Mouse (Mus musculus): ENCODE measurements around the gene AI413582.
A peak's percentile ranks its signal among the peaks of the same experiment; 100 is the strongest.

The AI413582 gene

DNA sequence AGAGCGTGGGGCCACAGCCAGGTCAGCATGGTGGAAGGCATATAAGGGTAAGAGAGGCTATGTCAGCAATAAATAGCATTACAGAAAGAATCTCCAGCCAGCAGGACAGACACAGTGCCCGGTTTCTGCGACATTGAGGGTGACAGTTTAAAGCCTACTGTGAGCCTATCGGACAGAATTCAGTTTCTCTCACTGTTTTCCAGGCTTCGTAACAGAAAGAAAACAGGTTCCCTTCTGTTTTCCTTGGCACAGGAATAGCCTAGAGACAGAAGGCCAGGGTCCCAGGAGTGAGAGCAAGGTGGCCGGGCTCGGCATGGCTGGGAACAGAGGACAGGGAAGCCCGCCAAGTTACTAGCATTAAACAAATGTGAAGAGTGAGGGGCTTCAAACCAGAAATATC, 14.3 kb upstream of the AI413582 start:
- no peak for DNase-seq (ENCODE audit: low spot score)

DNA sequence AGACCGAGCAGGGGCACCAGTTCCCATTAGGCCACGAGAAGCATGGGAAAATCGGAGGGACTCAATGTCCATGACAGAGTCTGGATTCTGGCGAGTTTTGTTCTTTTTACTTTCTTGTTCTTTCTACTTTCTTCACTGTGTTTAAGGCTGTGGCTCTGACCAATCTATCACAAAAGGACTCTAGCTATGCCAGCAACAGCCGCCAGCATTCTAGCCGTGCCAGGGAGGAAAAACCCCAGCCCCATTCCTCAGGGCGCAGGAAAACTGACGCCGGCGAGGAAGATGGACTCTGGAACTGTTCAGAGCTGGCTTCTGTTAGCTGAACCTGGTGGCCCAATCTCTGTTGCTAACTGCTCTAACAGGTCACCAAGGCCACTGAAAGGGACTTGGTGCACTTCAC, 12.9 kb upstream of the AI413582 start:
- DNase-seq (ENCODE audit: low spot score), result no peak

GRCm38 (mm10) chr17:27577468-27577867, 11.9 kb upstream of the AI413582 start:
- DNase-seq (ENCODE audit: low spot score), result no peak

GRCm38 (mm10) chr17:27576056-27576455, 10.5 kb upstream of the AI413582 start:
- no peak for DNase-seq (ENCODE audit: low spot score)

GRCm38 (mm10) chr17:27575116-27575776, 9.7 kb upstream of the AI413582 start:
- DNase-seq (ENCODE audit: low spot score), result no peak

- DNase-seq (ENCODE audit: low spot score), result peak; percentile 35
Measured at GRCm38 (mm10) chr17:27574470-27575115, 9.0 kb upstream of the AI413582 start.

GRCm38 (mm10) chr17:27573772-27574320, 8.3 kb upstream of the AI413582 start:
- DNase-seq (ENCODE audit: low spot score), result no peak

- DNase-seq (ENCODE audit: low spot score), result no peak
Measured at GRCm38 (mm10) chr17:27571315-27571714, 5.8 kb upstream of the AI413582 start.

DNA sequence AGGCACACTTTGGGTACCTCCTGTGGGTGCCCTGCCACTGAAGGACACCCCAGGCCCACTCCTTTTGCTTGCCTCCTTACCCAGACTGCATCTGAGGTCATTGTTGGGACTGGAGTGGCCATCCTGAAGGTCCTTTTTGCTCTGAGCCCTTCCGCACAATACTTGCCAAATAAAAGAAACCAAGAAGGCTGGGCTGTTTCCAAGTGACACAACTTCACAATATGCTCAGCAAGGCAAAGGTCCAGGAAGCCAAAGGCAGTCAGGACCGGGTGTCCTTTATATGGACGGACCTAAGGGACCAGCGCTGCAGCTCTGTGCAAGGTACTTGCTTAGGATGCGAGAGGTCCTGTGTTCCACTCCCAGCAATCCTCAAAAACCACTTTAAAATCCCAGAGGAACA, 2.7 kb upstream of the AI413582 start:
- DNase-seq (ENCODE audit: low spot score), result no peak

DNA sequence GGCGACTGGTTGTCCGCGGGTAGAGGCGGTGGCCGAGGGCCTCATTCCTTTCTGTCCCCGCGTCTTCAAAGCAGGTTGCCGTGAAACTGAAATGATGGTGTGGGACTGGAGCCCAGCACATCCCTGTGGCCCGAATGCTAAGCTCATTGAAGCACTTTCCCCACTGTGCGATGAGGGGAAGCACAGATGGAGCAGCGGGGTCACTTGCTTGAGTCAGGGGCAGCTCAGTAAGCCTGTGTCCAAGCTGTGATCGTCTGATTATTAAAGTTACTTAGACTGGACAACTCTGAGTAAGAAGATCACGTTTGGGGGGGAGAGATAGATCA, 349 bp upstream of the AI413582 start:
- DNase-seq (ENCODE audit: low spot score), result no peak

DNA sequence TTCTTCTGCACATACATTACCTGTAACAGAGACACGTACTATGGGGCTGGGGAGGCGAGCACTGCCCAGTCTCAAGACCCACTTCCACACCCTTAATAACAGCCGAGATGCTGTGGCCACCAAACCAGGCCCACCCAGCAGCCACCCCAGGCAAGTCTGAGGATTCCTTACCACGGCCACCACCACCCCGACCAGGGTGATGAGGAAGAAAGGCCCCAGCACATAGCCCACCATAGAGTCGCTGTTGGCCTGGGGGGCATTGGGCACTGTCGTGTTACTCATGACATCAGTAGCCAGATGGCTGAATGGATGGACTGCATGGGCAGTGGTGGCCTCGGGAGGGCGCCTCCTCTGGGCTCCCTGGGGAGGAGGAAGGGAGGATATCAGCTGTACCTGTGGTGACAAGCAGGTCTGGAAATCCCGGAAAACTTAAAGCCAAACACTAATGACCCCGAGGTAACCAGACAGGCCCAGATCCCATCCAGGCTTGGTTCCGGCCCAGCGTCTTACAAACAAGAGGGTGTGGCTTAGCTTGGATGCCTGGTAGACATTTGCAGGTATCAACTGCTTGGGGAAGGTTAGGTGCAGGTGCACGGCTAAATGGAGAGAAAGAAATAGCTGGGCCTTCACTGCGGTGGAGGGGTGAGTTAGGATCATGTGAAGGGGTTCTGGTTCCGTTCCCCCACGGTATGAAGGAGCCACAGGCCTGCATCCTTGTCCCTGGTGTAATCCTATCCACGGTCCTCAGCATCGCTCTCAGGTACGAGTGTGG, 979 bp downstream of the AI413582 start:
- DNase-seq (ENCODE audit: low spot score), result no peak

- DNase-seq (ENCODE audit: low spot score), result no peak
Measured at GRCm38 (mm10) chr17:27563771-27564244, 1.7 kb downstream of the AI413582 start.

GRCm38 (mm10) chr17:27561809-27562526, 3.6 kb downstream of the AI413582 start:
- DNase-seq (ENCODE audit: low spot score), result no peak

DNA sequence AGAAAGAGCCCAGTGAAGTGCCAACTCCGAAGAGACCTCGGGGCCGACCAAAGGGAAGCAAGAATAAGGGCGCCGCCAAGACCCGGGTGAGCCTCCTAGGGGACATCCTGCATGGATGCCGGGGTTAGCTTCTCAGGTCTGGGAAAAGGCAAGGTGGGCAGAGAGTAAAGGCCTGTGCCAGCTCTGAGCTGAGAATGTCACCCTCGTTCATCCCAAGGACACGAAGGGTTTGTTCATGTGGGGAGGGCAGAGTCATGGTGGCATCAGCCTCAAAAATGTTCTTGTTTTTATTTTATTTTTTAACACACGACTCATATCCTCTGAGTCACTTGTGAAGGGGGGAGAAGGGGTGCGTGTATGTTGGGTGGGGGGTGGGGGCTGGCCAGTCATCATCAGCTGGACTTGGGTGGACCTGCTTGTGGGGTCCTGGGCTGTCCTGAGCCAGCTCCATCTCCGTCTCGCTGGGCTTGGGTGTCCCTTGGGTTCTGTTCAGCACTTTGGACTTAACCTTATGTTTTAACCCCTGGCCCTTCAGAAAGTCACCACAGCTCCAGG, 4.6 kb downstream of the AI413582 start:
- no peak for DNase-seq (ENCODE audit: low spot score)

DNA sequence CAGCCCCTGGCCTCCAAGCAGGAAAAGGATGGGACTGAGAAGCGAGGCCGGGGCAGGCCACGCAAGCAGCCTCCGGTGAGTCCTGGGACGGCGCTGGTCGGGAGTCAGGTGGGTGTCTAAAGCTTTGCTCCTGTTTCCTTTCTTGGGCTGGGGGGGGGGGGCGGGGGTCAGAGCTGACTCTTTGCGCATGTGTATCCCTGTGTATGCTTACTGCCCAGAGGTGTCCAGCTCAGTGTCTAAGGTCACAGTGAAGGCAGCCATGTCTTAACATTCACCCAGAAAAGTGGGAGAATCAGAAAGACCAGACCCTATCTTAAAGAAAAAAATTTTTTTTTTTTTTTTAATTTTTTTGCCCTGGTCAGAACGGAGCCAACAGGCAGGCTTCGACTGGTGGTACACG, 6.0 kb downstream of the AI413582 start:
- no peak for DNase-seq (ENCODE audit: low spot score)

GRCm38 (mm10) chr17:27558845-27559244, 6.7 kb downstream of the AI413582 start:
- DNase-seq (ENCODE audit: low spot score), result no peak

- DNase-seq (ENCODE audit: low spot score), result no peak
Measured at GRCm38 (mm10) chr17:27557927-27558661, 7.5 kb downstream of the AI413582 start.

DNA sequence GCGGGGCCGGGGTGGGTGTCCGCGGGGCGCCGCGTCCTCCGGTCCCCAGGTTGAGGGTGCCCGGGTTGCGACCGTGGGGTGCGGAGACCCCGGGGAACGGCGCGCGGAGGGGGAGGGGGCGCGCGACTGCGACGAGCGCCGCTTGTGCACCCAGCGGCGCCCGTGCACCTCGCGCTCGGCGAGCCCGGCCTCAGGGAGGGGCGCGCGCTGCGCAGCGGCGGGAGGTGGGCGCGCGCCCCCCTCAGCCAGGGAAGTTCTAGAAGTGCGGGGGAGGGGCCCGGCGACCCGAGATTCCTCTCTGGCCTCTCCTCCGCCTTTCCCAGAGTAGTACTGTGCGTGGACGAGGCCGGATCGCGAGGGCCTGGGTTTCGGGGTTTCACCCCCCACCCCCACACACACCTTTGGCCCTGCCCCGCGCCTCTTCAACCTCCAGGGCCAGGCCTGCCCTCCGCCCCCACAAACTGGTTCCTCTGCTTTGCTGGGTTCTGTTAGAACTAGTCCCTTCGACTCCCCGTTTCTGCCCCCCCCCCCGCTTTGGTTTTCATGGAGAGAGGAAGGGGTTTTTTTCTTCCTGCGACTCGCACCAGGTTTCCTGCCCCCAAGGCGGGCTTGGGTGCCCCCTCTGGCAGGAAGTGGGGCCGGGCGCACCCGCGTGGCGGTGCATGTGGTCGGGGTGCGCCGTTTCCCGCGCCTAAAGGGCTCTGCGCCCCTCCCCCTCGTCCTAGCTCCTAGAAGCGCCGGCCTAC, 8.2 kb downstream of the AI413582 start:
- no peak for DNase-seq (ENCODE audit: low spot score)

- DNase-seq (ENCODE audit: low spot score), result no peak
Measured at GRCm38 (mm10) chr17:27556315-27557011, 9.1 kb downstream of the AI413582 start, which contains the start of gene Hmga1. Hmga1 (plus strand) TSS chr17:27556497.

All from ovary, postnatal 10 days (tissue).